Mouse (Mus musculus): Measurements from ENCODE around the gene Sez6l.

- no peak for TF ChIP-seq POLR2A (IDR thresholded peaks at IDR 0.05; ENCODE audit: low read depth, low read length)
- no peak for TF ChIP-seq CTCF (conservative IDR thresholded peaks at IDR 0.05; ENCODE audit: insufficient read depth, insufficient read length, low read depth, low read length)
These were observed 66.6 kb downstream of the Sez6l start for GRCm38 (mm10) chr5:112510351-112510750.

Measured in kidney, adult 2 months (tissue).